Mouse (Mus musculus) C2C12 (cell line): Measurements from ENCODE around the gene Tcp10c.
"Not testable (repeated sequence)": the region's sequence is repeated elsewhere in the genome, so short reads cannot be mapped to it uniquely, and the experiment has no call there.

Experiments used
- CTCF ChIP-seq: IDR thresholded peaks from one replicate; pipeline ENCODE4 v1.5.1; 2011; ENCODE audit not compliant: control insufficient read depth, insufficient read depth, insufficient read length
- MAX ChIP-seq: IDR thresholded peaks from one replicate; pipeline ENCODE4 v1.6.1; 2011; ENCODE audit warnings: mild to moderate bottlenecking, control low read depth
- MYOD1 ChIP-seq: IDR thresholded peaks from one replicate; pipeline ENCODE4 v1.6.1; 2011; ENCODE audit warnings: low read depth; ENCODE audit not compliant: control insufficient read depth, insufficient read length

DNA sequence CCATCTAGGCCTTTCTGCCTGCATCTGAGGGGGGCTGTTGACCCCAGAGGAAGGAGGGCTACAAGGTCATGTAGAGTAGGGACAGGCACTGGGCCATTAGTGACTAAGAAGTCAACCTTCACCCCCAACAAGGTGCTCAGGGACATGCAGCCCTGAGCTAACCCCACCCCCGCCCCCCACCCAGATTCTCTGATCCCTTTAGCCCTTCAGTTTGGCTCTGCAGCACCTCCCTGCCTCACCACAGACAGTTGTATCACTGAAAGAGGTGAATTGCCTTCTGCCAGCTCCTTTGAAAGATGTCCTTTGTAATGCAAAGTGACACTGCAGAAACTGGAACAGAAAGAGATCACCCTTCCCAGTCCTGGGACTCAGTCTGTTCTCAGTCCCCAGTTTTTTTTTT, 16.4 kb upstream of the Tcp10c start:
- not testable (repeated sequence) for TF ChIP-seq CTCF, MYOD1, MAX
